Mouse (Mus musculus) gastrocnemius, adult 8-10 months (tissue): Measurements from ENCODE around the gene Dld. TPM values are rescaled to one million over a fixed set of nuclear protein-coding genes. Genes with fewer than 3 reads are reported as not detected.

Experiments
- DNase-seq, 2 experiments: peaks; one replicate each; pipeline ENCODE4 v3.0.0; 2022; ENCODE audit warnings: low spot score in 2 of 2
- total RNA-seq, 4 experiments: library from RNA; stranded (reverse); gene quantifications; 2 replicates each; pipeline ENCODE4 v1.2.4; 2022

Gene Dld
- total RNA-seq, 4 experiments from 2014 or later, result 162 to 186 (median 180) TPM

GRCm38 (mm10) chr12:31295505-31295904 is 55.7 kb downstream of the Dld start:
- no peak for DNase-seq

GRCm38 (mm10) chr12:31294996-31295395 is 56.3 kb downstream of the Dld start:
- DNase-seq, result no peak

- no peak for DNase-seq
Observed at GRCm38 (mm10) chr12:31294526-31294925, 56.7 kb downstream of the Dld start.

GRCm38 (mm10) chr12:31293361-31294142 is 57.7 kb downstream of the Dld start:
- DNase-seq, result no peak

- DNase-seq, result no peak
Observed at GRCm38 (mm10) chr12:31290951-31291350, 60.3 kb downstream of the Dld start.

GRCm38 (mm10) chr12:31289046-31289445 is 62.2 kb downstream of the Dld start:
- DNase-seq, result no peak

GRCm38 (mm10) chr12:31283617-31284136 is 67.6 kb downstream of the Dld start:
- DNase-seq, result no peak

GRCm38 (mm10) chr12:31283131-31283530 is 68.1 kb downstream of the Dld start:
- no peak for DNase-seq

- no peak for DNase-seq
Observed at GRCm38 (mm10) chr12:31282241-31282640, 69.0 kb downstream of the Dld start.

Other genes starting within 250 kb of the Dld start
- gene Gm6993, start 110.7 kb downstream of the Dld start, total RNA-seq, result not detected
- 10 to 100 TPM in 1 of 4 experiments, 1 to 10 TPM in 3; 6.6 to 10.9 (median 9.1) TPM for gene Lamb1, start 86.2 kb downstream of the Dld start, total RNA-seq
- not detected for gene Slc26a3, start 39.4 kb upstream of the Dld start, total RNA-seq
- gene Cbll1, start 148.2 kb upstream of the Dld start, total RNA-seq, result 10 to 100 TPM in 3 of 4 experiments, 1 to 10 TPM in 1; 9.7 to 14.7 (median 12.0) TPM
- not detected for gene Slc26a4, start 208.5 kb upstream of the Dld start, total RNA-seq